11 mouse cellular contexts compared by ENCODE assay signal in genomic region chr1:45723369-45723768, GRCm38 (mm10).
DNase-seq lines count a peak whose midpoint lies in the region.
"Had no signal": no experiment of that assay in that cellular context is flagged by ENCODE, and none has a peak within 500 bp of the region (broad histone marks: within the 10 kb centered on the region; RNA-seq: fewer than 3 reads in every experiment).

No protein-coding gene starts in this region.

- peak; percentile 8 for DNase-seq in gastrocnemius, adult 18-20 months (ENCODE audit: low spot score)
- DNase-seq in gastrocnemius, postnatal 36 days, result no peak
- peak; percentile 15 to 22 for DNase-seq in layer of hippocampus, postnatal 10 days (ENCODE audit: low spot score in 2 of 2)
- DNase-seq in layer of hippocampus, postnatal 25 days (ENCODE audit: extremely low spot score in 1 of 2, low spot score in 1 of 2), result no peak
- peak; percentile 48 for DNase-seq in 3T3-L1 (ENCODE audit: low read depth, low spot score)
- DNase-seq in NIH3T3 (ENCODE audit: low read depth), result peak; percentile 51
- DNase-seq in urinary bladder, postnatal 36 days (ENCODE audit: low spot score in 2 of 2), result no peak
- DNase-seq: cerebellum, adult 8-10 months; embryo, embryonic 11 days; kidney, adult 8-10 months; thymus, postnatal 36 days had no signal

- intact Hi-C loops in gastrocnemius, postnatal 36 days (cut with DNase I), result no loop called here

Comparison
In these comparisons a context has a peak if more than half of its experiments do, and no peak if none do; other contexts are left out.
1. DNase-seq: peak in gastrocnemius, adult 18-20 months (single experiment), layer of hippocampus, postnatal 10 days (2 of 2), 3T3-L1 (single experiment) and NIH3T3 (single experiment); none in gastrocnemius, postnatal 36 days (0 of 2), layer of hippocampus, postnatal 25 days (0 of 2) and urinary bladder, postnatal 36 days (0 of 2).